Mouse (Mus musculus) lung, embryonic 16.5 days (tissue): Measurements from ENCODE around the gene Colgalt2. TPM values are rescaled to one million over a fixed set of nuclear protein-coding genes. Genes with fewer than 3 reads are reported as not detected.
"Not testable (repeated sequence)": the region's sequence is repeated elsewhere in the genome, so short reads cannot be mapped to it uniquely, and the experiment has no call there.

Source experiments
- ATAC-seq: fragments of 200-750 bp; cut with Nextera tagmentation; 2 replicates; pipeline ENCODE4 v1.8.0; 2017; ENCODE audit warnings: low read depth, mild to moderate bottlenecking, moderate library complexity
- H3K27ac ChIP-seq: fragments of 300-500 bp; sonication (generic); 2 replicates; pipeline ENCODE4 v1.5.1; 2014; ENCODE audit warnings: mild to moderate bottlenecking, control low read depth, low read length
- H3K27me3 ChIP-seq: fragments of 300-500 bp; sonication (generic); 2 replicates; pipeline ENCODE4 v1.6.1; 2014; ENCODE audit warnings: low read depth, low read length, mixed read lengths; ENCODE audit not compliant: control insufficient read depth, insufficient read depth
- H3K36me3 ChIP-seq: fragments of 300-500 bp; sonication (generic); 2 replicates; pipeline ENCODE4 v1.6.1; 2014; ENCODE audit warnings: low read length; ENCODE audit not compliant: control insufficient read depth, insufficient read depth
- H3K4me1 ChIP-seq: fragments of 300-500 bp; sonication (generic); replicated peaks from 2 replicates; pipeline ENCODE4 v1.6.1; 2014; ENCODE audit warnings: low read length, mixed read lengths; ENCODE audit not compliant: control insufficient read depth, insufficient read depth
- H3K4me2 ChIP-seq: fragments of 300-500 bp; sonication (generic); 2 replicates; pipeline ENCODE4 v1.6.1; 2014; ENCODE audit warnings: low read depth, low read length, control low read depth
- H3K4me3 ChIP-seq: fragments of 300-500 bp; sonication (generic); 2 replicates; pipeline ENCODE4 v1.5.1; 2014; ENCODE audit warnings: mild to moderate bottlenecking, low read length, control low read depth
- H3K9ac ChIP-seq: fragments of 300-500 bp; sonication (generic); 2 replicates; pipeline ENCODE4 v1.6.1; 2014; ENCODE audit warnings: low read length, control low read depth
- H3K9me3 ChIP-seq: fragments of 300-500 bp; sonication (generic); 2 replicates; pipeline ENCODE4 v1.6.1; 2016; ENCODE audit warnings: low read length; ENCODE audit not compliant: control insufficient read depth
- WGBS: fragments of 180-500 bp; shearing (Covaris S2); extraction: QIAGEN DNeasy Blood & Tissue Kit; methylation state at CpG from one replicate; pipeline ENCODE4 v1.1.7; 2014; 5-methylcytosine and 5-hydroxymethylcytosine counted together
- polyA plus RNA-seq: library from polyadenylated mRNA; unstranded; fragments of >200 nt; fragmentation: Nextera tagmentation; extraction: Ambion mirVana; gene quantifications from 2 replicates; pipeline ENCODE4 v1.2.1, GENCODE M21; 2015

Colgalt2 gene
- polyA plus RNA-seq = 1.1 and 1.3 TPM in 2 replicates

DNA sequence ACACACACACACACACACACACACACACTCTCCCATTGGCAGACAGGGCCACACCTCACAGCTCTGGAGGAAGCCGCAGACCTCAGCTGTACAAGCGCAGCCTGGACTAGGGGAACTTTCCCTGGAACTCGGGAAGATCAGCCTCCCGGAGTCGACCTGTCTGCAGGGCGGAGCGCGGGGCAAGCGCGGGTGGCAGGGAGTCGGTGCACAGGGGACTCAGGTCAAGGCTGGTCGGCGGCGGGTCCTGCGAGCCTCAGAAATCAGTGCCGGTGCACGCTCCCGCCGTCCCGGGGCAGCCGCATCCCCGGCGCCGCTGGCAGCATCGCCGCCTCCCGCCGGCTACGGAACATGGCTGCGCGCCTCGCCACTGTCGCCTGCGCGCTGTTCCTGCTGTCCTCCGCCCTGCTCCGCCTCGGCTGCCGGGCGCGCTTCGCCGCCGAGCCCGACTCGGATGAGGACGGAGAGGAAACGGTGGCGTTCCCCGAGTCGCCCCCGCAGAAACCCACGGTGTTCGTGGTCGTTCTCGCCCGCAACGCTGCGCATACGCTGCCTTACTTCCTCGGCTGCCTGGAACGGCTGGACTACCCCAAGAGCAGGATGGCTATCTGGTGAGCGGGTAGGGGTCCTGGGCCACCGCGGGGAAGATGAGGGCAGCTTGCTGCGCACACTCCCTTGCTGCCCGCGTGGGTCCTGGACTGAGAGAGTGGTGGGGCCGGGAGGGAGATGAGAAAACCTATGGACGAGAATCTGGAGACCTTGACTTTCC lies at the start of gene Colgalt2:
Colgalt2 (plus strand) TSS at position 41 of the 766 bp plus-strand sequence.
- H3K4me1 ChIP-seq = no peaks in the 10 kb centered on the region; the same call in 1 of the 2 replicates
- peak within 1 kb of the TSS; percentile 96 for H3K4me2 ChIP-seq
- peaks cover 5% of the 10 kb centered on the region for H3K9me3 ChIP-seq
- WGBS = under 1% methylated on average over 55 of the region's 70 CpGs
- peaks cover 7% of the 10 kb centered on the region for H3K27me3 ChIP-seq
- peak within 1 kb of the TSS; percentile 68 for H3K9ac ChIP-seq
- no peaks in the 10 kb centered on the region for H3K36me3 ChIP-seq
- H3K27ac ChIP-seq = no peak within 1 kb of the TSS
- peak within 1 kb of the TSS; percentile 63 for H3K4me3 ChIP-seq
- ATAC-seq = peak; percentile 81

DNA sequence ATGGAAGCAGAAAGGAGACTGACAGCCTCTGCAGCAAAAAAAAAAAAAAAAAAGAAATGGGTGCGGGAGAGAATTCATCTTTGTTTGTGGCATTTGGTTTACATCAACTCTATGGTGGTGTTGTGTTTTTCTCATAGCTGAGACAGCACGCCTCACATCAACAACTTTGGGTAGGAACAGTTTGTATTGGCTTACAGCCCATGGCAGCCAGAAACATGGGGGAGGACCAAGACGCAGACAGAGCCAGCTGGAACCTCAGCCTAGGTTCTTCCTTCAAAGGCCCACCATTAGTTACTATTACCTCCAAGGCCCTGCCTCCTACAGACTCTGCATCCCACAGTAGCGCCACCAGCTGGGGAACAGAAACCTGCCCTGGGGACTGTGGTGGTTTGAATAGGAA lies 42.9 kb upstream of the Colgalt2 start:
- no peak overlapping the region for H3K4me3 ChIP-seq
- H3K36me3 ChIP-seq = no peaks in the 10 kb centered on the region
- no peak overlapping the region for H3K27ac ChIP-seq
- no peaks in the 10 kb centered on the region for H3K4me1 ChIP-seq
- no peaks in the 10 kb centered on the region for H3K27me3 ChIP-seq
- WGBS = 63% methylated on average over 4 of the region's 4 CpGs
- H3K9ac ChIP-seq = no peak overlapping the region
- H3K4me2 ChIP-seq = no peak overlapping the region
- peak; percentile 41; the same call in 1 of the 2 replicates for ATAC-seq
- H3K9me3 ChIP-seq = no peaks in the 10 kb centered on the region

DNA sequence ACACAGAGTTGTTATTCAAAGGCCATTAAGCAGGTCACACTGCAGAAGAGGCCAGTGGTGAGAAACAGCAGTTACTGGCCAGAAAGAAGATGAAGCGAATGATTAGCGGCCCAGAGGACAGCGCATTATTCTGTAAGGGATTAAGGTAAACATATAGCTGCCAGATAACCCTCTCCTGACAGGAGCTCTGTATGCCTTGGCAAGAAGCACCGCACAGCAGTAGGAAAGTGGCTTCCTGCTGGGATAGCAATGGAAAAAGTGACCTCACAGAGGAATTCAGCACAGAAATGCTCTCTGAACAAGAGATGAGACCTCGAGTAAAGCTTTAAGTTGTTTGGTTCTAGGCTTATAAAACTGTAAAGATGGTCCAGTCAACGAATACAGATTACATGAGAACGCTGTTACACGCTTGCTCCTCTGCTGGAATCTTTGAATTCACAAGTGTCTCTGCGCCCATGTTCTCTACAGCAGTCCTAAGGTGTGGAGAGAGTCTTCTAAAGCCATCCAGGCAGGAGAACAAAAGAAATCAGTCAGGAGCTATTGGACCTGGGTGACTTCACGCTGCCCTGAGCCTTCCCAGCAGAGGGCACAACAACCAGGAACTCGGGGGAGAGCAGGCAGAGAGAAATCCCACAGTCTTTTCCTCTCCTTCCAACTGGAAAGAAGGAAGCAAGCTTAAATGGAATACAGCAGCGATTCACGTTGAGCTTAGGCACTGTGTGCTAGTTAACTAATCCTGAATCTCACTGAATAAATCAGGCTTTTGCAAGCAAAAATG lies 31.1 kb upstream of the Colgalt2 start:
- Histone ChIP-seq H3K4me2 (no peak overlapping the region), H3K9me3 (no peaks in the 10 kb centered on the region), H3K9ac (no peak overlapping the region), H3K27me3 (no peaks in the 10 kb centered on the region), H3K27ac (peak overlapping the region; percentile 3; the same call in 1 of the 2 replicates), H3K4me1 (peaks cover 3% of the 10 kb centered on the region), H3K4me3 (no peak overlapping the region), H3K36me3 (no peaks in the 10 kb centered on the region)
- WGBS = 47% methylated on average over 13 of the region's 13 CpGs
- ATAC-seq = 0 out of 2 replicates have a peak, but pooled peaks have one; percentile 47

DNA sequence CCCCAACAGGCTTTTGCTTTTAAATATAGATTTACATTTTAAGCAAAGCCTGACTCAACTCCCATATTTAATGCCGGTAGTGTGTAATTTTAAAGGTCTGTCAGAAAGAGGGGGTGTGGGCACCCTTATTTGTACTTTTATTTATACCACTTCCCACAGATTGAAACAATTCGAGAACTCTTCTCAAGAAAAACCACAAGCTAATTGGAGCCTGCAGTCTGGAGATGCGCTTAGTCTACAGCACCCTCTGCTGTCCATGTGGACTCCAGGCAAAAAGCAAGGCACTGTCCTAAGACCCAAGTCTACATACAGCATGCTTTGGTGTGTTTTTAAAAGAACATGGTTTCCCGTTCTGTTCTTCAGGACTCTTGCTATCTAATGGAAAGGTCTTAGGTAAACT lies 30.5 kb upstream of the Colgalt2 start:
- Histone ChIP-seq H3K4me2 (no peak overlapping the region), H3K9me3 (no peaks in the 10 kb centered on the region), H3K4me3 (no peak overlapping the region)

DNA sequence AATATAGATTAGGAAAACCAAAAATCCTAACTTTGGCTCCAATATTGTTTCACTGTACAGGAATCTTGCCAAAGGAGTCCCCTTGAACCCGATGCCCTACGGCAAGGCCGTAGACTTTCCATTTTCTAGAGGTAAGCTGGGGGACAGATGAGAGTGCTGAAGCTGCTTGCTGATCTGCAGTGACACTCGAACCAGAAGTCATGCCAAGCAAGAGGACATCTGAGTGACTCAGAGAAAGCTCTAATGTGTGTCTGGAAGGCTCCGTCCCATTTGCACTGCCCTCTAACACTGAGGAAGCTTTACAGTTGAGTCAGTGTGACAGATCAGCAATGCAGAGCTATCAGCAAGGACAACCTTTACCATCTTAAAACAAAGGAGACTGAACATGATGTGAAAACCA lies 21.3 kb upstream of the Colgalt2 start:
- Histone ChIP-seq H3K27me3 (no peaks in the 10 kb centered on the region), H3K9me3 (no peaks in the 10 kb centered on the region), H3K9ac (no peak overlapping the region), H3K4me2 (no peak overlapping the region), H3K4me3 (no peak overlapping the region), H3K36me3 (peaks cover 3% of the 10 kb centered on the region; the same call in 1 of the 2 replicates), H3K4me1 (no peaks in the 10 kb centered on the region), H3K27ac (no peak overlapping the region)
- WGBS = 90% methylated on average over 5 of the region's 5 CpGs
- ATAC-seq = no peak

More for the DNA sequence above, 30.5 kb upstream of the Colgalt2 start:
- Histone ChIP-seq H3K36me3 (no peaks in the 10 kb centered on the region), H3K27me3 (no peaks in the 10 kb centered on the region), H3K9ac (no peak overlapping the region), H3K27ac (no peak overlapping the region), H3K4me1 (peaks cover 3% of the 10 kb centered on the region)
- peak; percentile 76; the same call in 1 of the 2 replicates for ATAC-seq
- 18% methylated on average over 4 of the region's 4 CpGs for WGBS

DNA sequence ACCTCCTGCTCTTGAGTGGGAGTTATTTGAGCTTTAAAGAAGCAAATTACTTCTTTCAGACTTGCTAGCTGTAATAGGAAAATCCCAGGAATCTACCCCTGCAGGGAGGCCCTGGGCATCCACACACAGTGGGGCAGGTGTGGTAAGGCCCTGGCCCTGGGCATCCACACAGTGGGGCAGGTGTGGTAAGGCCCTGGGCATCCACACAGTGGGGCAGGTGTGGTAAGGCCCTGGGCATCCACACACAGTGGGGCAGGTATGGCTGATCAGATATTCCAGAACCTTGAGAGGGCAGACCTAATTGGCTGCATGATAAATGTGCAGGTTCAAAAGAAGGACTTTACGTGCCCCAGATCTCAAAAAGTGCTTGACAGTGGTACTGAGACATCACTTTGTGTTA lies 15.0 kb upstream of the Colgalt2 start:
- 95% methylated on average over 1 of the region's 1 CpGs for WGBS
- no peaks in the 10 kb centered on the region for H3K9me3 ChIP-seq

DNA sequence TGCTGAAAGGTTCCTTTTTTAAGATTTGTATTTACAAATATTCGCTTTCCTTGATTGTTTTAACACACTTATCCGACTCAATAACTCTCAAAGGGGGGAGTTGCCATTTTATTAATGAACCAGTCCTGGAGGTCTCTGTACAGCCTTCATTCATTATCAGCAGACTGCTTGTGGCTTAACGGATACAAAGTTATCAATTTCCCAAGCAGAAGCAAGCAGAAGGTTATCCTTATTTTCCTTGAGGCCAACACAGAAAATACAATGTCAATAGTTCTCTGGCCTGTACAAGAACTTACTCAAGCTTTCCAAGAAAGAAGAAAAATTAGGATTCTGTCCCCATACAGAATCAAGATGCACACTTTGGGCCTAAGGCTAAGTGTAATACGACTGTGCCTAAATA lies 13.9 kb upstream of the Colgalt2 start:
- WGBS = 19% methylated on average over 2 of the region's 4 CpGs
- H3K9me3 ChIP-seq, H3K36me3 ChIP-seq, H3K4me1 ChIP-seq, ATAC-seq, H3K27me3 ChIP-seq, H3K27ac ChIP-seq: not testable (repeated sequence)
- peak overlapping the region; percentile 72 for H3K4me2 ChIP-seq
- peak overlapping the region; percentile 91 for H3K4me3 ChIP-seq
- H3K9ac ChIP-seq = peak overlapping the region; percentile 89

More for the DNA sequence above, 15.0 kb upstream of the Colgalt2 start:
- Histone ChIP-seq H3K4me1 (0 out of 2 replicates have a peak, but pooled peaks cover 3% of the 10 kb centered on the region), H3K4me3 (no peak overlapping the region), H3K36me3 (peaks cover 3% of the 10 kb centered on the region; the same call in 1 of the 2 replicates), H3K27me3 (no peaks in the 10 kb centered on the region), H3K4me2 (no peak overlapping the region), H3K27ac (no peak overlapping the region), H3K9ac (no peak overlapping the region)
- ATAC-seq = no peak

DNA sequence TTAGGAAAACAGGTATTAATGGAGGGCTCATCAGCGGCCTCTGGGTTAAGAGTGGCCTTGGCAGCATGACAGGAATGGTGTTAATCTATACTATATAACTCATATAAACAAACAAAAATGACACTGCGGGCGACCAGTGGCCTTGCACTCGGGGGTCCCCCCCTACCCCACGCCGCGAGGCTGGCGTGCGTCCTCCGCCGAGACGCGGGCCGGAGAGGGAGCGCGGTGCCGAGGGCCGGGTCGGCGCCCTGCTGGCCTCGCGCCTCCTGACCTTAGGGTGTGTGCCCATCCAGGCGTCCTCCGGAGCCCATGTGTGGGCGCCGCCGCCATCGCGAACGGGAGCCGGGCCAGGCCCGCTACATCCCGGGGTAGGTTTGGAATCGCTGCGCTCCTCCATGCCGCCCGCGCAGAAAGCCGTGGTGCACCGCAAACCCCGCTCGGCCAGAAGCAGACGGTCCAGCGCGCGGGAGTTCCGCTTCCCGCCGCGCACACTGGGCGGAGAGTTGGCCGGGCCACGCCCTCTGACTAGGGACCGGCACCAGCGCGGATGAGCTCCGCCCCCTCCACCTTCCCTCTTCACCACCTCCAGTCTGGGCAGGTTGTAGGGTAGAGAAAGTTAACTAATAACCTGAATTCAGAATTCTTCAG lies 13.3 kb upstream of the Colgalt2 start, which contains the start of gene Tsen15:
Tsen15 (minus strand) TSS at position 501 of the 648 bp plus-strand sequence.
- peak within 1 kb of the TSS; percentile 89 for H3K9ac ChIP-seq
- peaks cover 3% of the 10 kb centered on the region; the same call in 1 of the 2 replicates for H3K36me3 ChIP-seq
- peak within 1 kb of the TSS; percentile 30; the same call in 1 of the 2 replicates for H3K27ac ChIP-seq
- peak within 1 kb of the TSS; percentile 72 for H3K4me2 ChIP-seq
- WGBS = 0% methylated on average over 57 of the region's 57 CpGs
- ATAC-seq = peak; percentile 99
- no peaks in the 10 kb centered on the region for H3K27me3 ChIP-seq
- H3K4me1 ChIP-seq = 0 out of 2 replicates have a peak, but pooled peaks cover 3% of the 10 kb centered on the region
- peak within 1 kb of the TSS; percentile 91 for H3K4me3 ChIP-seq
- H3K9me3 ChIP-seq = no peaks in the 10 kb centered on the region
